Mouse (Mus musculus) myocyte (in vitro differentiated cells): ENCODE results near the gene Mindy4.

ENCODE experiments used
- CEBPB ChIP-seq: IDR thresholded peaks from 2 replicates; pipeline ENCODE4 v1.6.1; 2011; ENCODE audit warnings: mild to moderate bottlenecking, moderate library complexity; ENCODE audit not compliant: poor library complexity, insufficient read depth, severe bottlenecking
- MYOD1 ChIP-seq, 3 experiments: IDR thresholded peaks; one replicate each; pipeline ENCODE4 v1.6.1; 2011; ENCODE audit warnings: control low read depth in 2 of 3, low read depth in 2 of 3, mild to moderate bottlenecking in 2 of 3, moderate library complexity in 1 of 3; ENCODE audit not compliant: insufficient read length in 2 of 3, control insufficient read depth in 1 of 3
- POLR2A ChIP-seq: IDR thresholded peaks from one replicate; pipeline ENCODE4 v1.6.1; 2011; ENCODE audit warnings: low read depth, mild to moderate bottlenecking, control low read depth, moderate library complexity; ENCODE audit not compliant: insufficient read length
- SRF ChIP-seq: IDR thresholded peaks from one replicate; pipeline ENCODE4 v1.6.1; 2011; ENCODE audit warnings: low read depth; ENCODE audit not compliant: control insufficient read depth, insufficient read length
- TCF12 ChIP-seq: IDR thresholded peaks from one replicate; pipeline ENCODE4 v1.6.1; 2011; ENCODE audit warnings: mild to moderate bottlenecking, control low read depth; ENCODE audit not compliant: poor library complexity, insufficient read depth, severe bottlenecking
- TCF3 ChIP-seq: IDR thresholded peaks from one replicate; pipeline ENCODE4 v1.6.1; 2011; ENCODE audit warnings: low read depth, control low read depth; ENCODE audit not compliant: insufficient read length
- USF1 ChIP-seq: IDR thresholded peaks from one replicate; pipeline ENCODE4 v1.6.1; 2011; ENCODE audit warnings: low read depth, mild to moderate bottlenecking, control low read depth, moderate library complexity

DNA sequence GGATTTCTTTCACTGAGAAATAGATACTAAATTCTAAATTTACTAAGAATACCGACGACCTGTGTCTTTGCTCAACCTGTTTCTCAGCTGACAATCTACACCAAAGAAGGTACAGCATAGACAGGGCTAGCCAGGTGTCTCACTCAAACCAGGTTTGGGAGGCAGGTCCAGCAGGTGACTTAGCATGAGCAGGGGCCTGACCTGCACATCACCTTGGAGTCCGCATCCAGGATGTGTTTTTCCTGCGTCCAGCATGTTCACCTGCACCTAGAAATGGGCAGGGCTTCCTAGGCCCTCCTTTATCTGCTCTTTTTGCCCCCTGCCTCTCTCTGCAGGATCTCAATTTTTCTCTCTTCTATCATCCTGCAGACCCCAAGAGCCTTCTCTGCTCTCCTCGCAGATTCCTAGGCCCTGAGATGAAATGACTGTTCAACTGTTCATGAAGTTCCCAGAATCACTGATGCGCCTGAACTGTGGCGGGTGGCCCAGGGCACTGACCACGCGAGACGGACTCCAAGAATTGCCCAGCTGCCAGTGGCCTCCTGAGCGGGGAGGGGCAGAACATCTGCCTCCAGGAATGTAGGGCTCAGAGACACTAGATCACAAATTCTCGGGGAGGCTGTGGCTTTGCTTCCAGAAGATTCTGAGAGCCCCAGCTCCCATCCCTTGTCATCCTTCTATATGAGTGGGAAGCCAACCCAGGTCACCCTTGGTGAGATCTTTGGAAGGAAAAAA is 150.7 kb downstream of the Mindy4 start:
- no peak for TF ChIP-seq SRF
- TF ChIP-seq TCF3, result no peak
- no peak for TF ChIP-seq TCF12
- no peak for TF ChIP-seq USF1
- no peak for TF ChIP-seq POLR2A
- TF ChIP-seq MYOD1 (IDR thresholded peaks at IDR 0.05; ENCODE audit: control insufficient read depth in 1 of 3, insufficient read length in 2 of 3, low read depth in 2 of 3), result no peak
- TF ChIP-seq CEBPB, result no peak
